Mouse (Mus musculus) cerebellum, adult 2 months (tissue): Measurements from ENCODE around the gene Gm21969.

Experiments used
- CTCF ChIP-seq: fragments of 200-500 bp; IDR thresholded peaks from 2 replicates; pipeline ENCODE4 v1.5.1; 2011; ENCODE audit warnings: low read depth, mild to moderate bottlenecking, control low read depth, low read length, moderate library complexity, borderline replicate concordance; ENCODE audit not compliant: insufficient read depth
- POLR2A ChIP-seq: fragments of 200-500 bp; IDR thresholded peaks from 2 replicates; pipeline ENCODE4 v1.6.1; 2011; ENCODE audit warnings: low read length, control low read depth, borderline replicate concordance; ENCODE audit not compliant: insufficient read depth

- TF ChIP-seq POLR2A (no peak), CTCF (no peak)
These were observed 85.1 kb downstream of the Gm21969 start for GRCm38 (mm10) chr4:139688058-139688457.
